Mouse (Mus musculus) CH12.LX (cell line): ENCODE data around the gene Tada2a. TPM values are rescaled to one million over a fixed set of nuclear protein-coding genes. Genes with fewer than 3 reads are reported as not detected.
A peak's percentile ranks its signal among the peaks of the same experiment; 100 is the strongest.

Source experiments
- DNase-seq: peaks from one replicate; pipeline ENCODE4 v3.0.0-alpha.2; 2013; ENCODE audit errors: extremely low read depth
- H3K27ac ChIP-seq: 2 replicates; pipeline ENCODE4 v1.5.1; 2012; ENCODE audit warnings: low read depth, mild to moderate bottlenecking, control low read depth, moderate library complexity; ENCODE audit not compliant: insufficient read depth
- H3K27me3 ChIP-seq: replicated peaks from 2 replicates; pipeline ENCODE3; 2012; ENCODE audit warnings: inconsistent platforms
- H3K36me3 ChIP-seq, 2 experiments: replicated peaks in 1 of 2; 2 replicates each; pipeline versions ENCODE3 to v1.6.1; 2012; ENCODE audit warnings: inconsistent platforms in 1 of 2, low read length in 1 of 2, mild to moderate bottlenecking in 1 of 2, mixed read lengths in 1 of 2, moderate library complexity in 1 of 2; ENCODE audit not compliant: control insufficient read depth in 1 of 2, insufficient read depth in 1 of 2
- H3K4me1 ChIP-seq, 2 experiments: 2 replicates each; pipeline ENCODE4 v1.6.1; 2012; ENCODE audit warnings: inconsistent platforms in 1 of 2, moderate library complexity in 1 of 2; ENCODE audit not compliant: insufficient read depth in 2 of 2, control insufficient read depth in 1 of 2
- H3K4me2 ChIP-seq: 2 replicates; pipeline ENCODE4 v1.6.1; 2012; ENCODE audit warnings: low read depth, mild to moderate bottlenecking, control low read depth; ENCODE audit not compliant: poor library complexity, insufficient read depth, severe bottlenecking
- H3K4me3 ChIP-seq, 3 experiments: fragments of 150-350 bp in 1 of 3; sonication (generic) in 1 of 3; replicated peaks in 1 of 3; 2 replicates each; pipeline versions ENCODE3 to v1.5.1; 2011 to 2012; ENCODE audit warnings: low read depth in 2 of 3, low read length in 2 of 3, mild to moderate bottlenecking in 2 of 3, moderate library complexity in 2 of 3, control low read depth in 1 of 3, improper control_type of control experiment in 1 of 3, inconsistent platforms in 1 of 3, mixed read lengths in 1 of 3; ENCODE audit not compliant: poor library complexity in 1 of 3
- H3K79me2 ChIP-seq: replicated peaks from 2 replicates; pipeline ENCODE4 v1.6.1; 2012; ENCODE audit warnings: mild to moderate bottlenecking, moderate library complexity; ENCODE audit not compliant: control insufficient read depth, poor library complexity, insufficient read depth, severe bottlenecking; ENCODE audit errors: extremely low read depth
- H3K9ac ChIP-seq: 2 replicates; pipeline ENCODE4 v1.6.1; 2012; ENCODE audit warnings: low read depth, mild to moderate bottlenecking, control low read depth, moderate library complexity; ENCODE audit not compliant: insufficient read depth
- H3K9me3 ChIP-seq: replicated peaks from 2 replicates; pipeline ENCODE3; 2012; ENCODE audit warnings: low read length, inconsistent platforms, mixed read lengths
- CTCF ChIP-seq, 2 experiments: IDR thresholded peaks in 1 of 2; conservative IDR thresholded peaks in 1 of 2; 2 replicates each; pipeline ENCODE4 v1.5.1; 2011 to 2012; ENCODE audit warnings: low read depth in 2 of 2, low read length in 2 of 2, improper control_type of control experiment in 1 of 2, inconsistent platforms in 1 of 2, mild to moderate bottlenecking in 1 of 2, moderate library complexity in 1 of 2
- ETS1 ChIP-seq: conservative IDR thresholded peaks from 2 replicates; pipeline ENCODE4 v1.6.1; 2012; ENCODE audit warnings: low read depth, mild to moderate bottlenecking, inconsistent platforms, low read length, improper control_type of control experiment, moderate library complexity
- JUN ChIP-seq: IDR thresholded peaks from 2 replicates; pipeline ENCODE4 v1.6.1; 2011; ENCODE audit warnings: low read depth, mild to moderate bottlenecking, low read length, improper control_type of control experiment, moderate library complexity; ENCODE audit not compliant: insufficient read depth
- JUND ChIP-seq: conservative IDR thresholded peaks from 2 replicates; pipeline ENCODE4 v1.6.1; 2011; ENCODE audit warnings: low read depth, low read length, improper control_type of control experiment
- MYC ChIP-seq: IDR thresholded peaks from 2 replicates; pipeline ENCODE4 v1.6.1; 2011; ENCODE audit warnings: low read depth, mild to moderate bottlenecking, improper control_type of control experiment, low read length
- NRF1 ChIP-seq: IDR thresholded peaks from 2 replicates; pipeline ENCODE4 v1.6.1; 2014; ENCODE audit warnings: low read depth, mild to moderate bottlenecking, inconsistent platforms, low read length, improper control_type of control experiment, moderate library complexity
- PAX5 ChIP-seq: IDR thresholded peaks from 2 replicates; pipeline ENCODE4 v1.6.1; 2012; ENCODE audit warnings: low read length, inconsistent platforms, mixed read lengths
- POLR2A ChIP-seq: IDR thresholded peaks from 2 replicates; pipeline ENCODE4 v1.6.1; 2011; ENCODE audit warnings: low read depth, mild to moderate bottlenecking, improper control_type of control experiment, low read length
- SMC3 ChIP-seq: IDR thresholded peaks from 2 replicates; pipeline ENCODE4 v1.6.1; 2011; ENCODE audit warnings: low read depth, low read length, improper control_type of control experiment
- ZC3H11A ChIP-seq: IDR thresholded peaks from 2 replicates; pipeline ENCODE4 v1.6.1; 2012; ENCODE audit warnings: low read depth, mild to moderate bottlenecking, inconsistent platforms, low read length, improper control_type of control experiment
- ZKSCAN1 ChIP-seq: IDR thresholded peaks from 2 replicates; pipeline ENCODE4 v1.6.1; 2012; ENCODE audit warnings: low read depth, inconsistent platforms, low read length, improper control_type of control experiment, borderline replicate concordance
- ZNF384 ChIP-seq: IDR thresholded peaks from 2 replicates; pipeline ENCODE4 v1.6.1; 2012; ENCODE audit warnings: low read depth, low read length, improper control_type of control experiment, inconsistent platforms
- dilution Hi-C: fragments of 300-500 bp; cut with MboI; formaldehyde crosslinking; loops from 2 replicates; pipeline ENCODE4 v1.14.3; 2020; ENCODE audit warnings: low sequenced_read_pairs; ENCODE audit not compliant: extremely low pct_unique_long_range_greater_than_20kb, extremely low pct_ligation_motif_present
- in situ Hi-C: fragments of 300-500 bp; cut with MboI; formaldehyde crosslinking; loops from 3 replicates; pipeline ENCODE4 v1.14.3; 2019; ENCODE audit warnings: low sequenced_read_pairs, low pct_ligation_motif_present, low pct_unique_long_range_greater_than_20kb, mixed read lengths
- polyA plus RNA-seq: library from polyadenylated mRNA; unstranded; fragments of >175 nt; gene quantifications from 2 replicates; pipeline ENCODE4 v1.2.1, GENCODE M21; 2012; ENCODE audit warnings: low read depth; ENCODE audit not compliant: insufficient read length
- total RNA-seq, 2 experiments: library from RNA; depleted of rRNA; stranded (reverse); fragments of 300-350 nt in 1 of 2; fragments of >200 nt in 1 of 2; gene quantifications; 2 replicates each; pipeline ENCODE4 v1.2.3; 2012 to 2014

The Tada2a gene
- total and polyA plus RNA-seq, 3 experiments, result 34.1 to 66.1 (median 37.5) TPM

GRCm38 (mm10) chr11:84127977-84128376 lies 1.4 kb downstream of the Tada2a start:
- Histone ChIP-seq H3K36me3 (peaks cover 26 to 44% of the 10 kb centered on the region in 2 experiments), H3K9me3 (no peaks in the 10 kb centered on the region), H3K27ac (no peak overlapping the region), H3K27me3 (peaks cover 7% of the 10 kb centered on the region), H3K4me2 (peak overlapping the region; percentile 72; the same call in 1 of the 2 replicates), H3K4me1 (peaks cover 0 to 34% of the 10 kb centered on the region in 2 experiments; a peak in 2 of 4 replicates), H3K9ac (no peak overlapping the region), H3K79me2 (peaks cover 22% of the 10 kb centered on the region), H3K4me3 (no peak overlapping the region)
- in situ Hi-C loops, result loop anchor here (5.0 kb wide), 1 partner anchor 36 kb away; no protein-coding TSS in a partner anchor
- dilution Hi-C loops, result no loop called here
- peak; percentile 20 for DNase-seq
- TF ChIP-seq ZC3H11A (no peak), SMC3 (no peak), MYC (peak; percentile 63), ETS1 (no peak), CTCF (conservative IDR thresholded peaks at IDR 0.05 in 1 of 2, IDR thresholded peaks at IDR 0.05 in 1 of 2; ENCODE audit: low read depth in 2 of 2, low read length in 2 of 2) (peak in 1 of 2 experiments; percentile 47; a peak in 2 of 4 replicates), ZKSCAN1 (no peak)

GRCm38 (mm10) chr11:84121051-84121956 lies 8.1 kb downstream of the Tada2a start:
- DNase-seq, result no peak
- in situ Hi-C loops (no loop called here), dilution Hi-C loops (no loop called here)
- Histone ChIP-seq H3K27me3 (no peaks in the 10 kb centered on the region), H3K9me3 (no peaks in the 10 kb centered on the region), H3K79me2 (peaks cover 6% of the 10 kb centered on the region; the same call in 1 of the 2 replicates), H3K4me3 (no peak overlapping the region), H3K4me2 (no peak overlapping the region), H3K4me1 (peaks cover 0 to 12% of the 10 kb centered on the region in 2 experiments; a peak in 2 of 4 replicates), H3K36me3 (peaks cover 63 to 95% of the 10 kb centered on the region in 2 experiments), H3K27ac (no peak overlapping the region), H3K9ac (no peak overlapping the region)
- TF ChIP-seq ZNF384 (no peak), MYC (no peak), ZC3H11A (no peak), JUN (no peak), PAX5 (no peak), ZKSCAN1 (no peak), NRF1 (no peak), POLR2A (no peak), CTCF (conservative IDR thresholded peaks at IDR 0.05 in 1 of 2, IDR thresholded peaks at IDR 0.05 in 1 of 2; ENCODE audit: low read depth in 2 of 2, low read length in 2 of 2) (no peak), JUND (no peak)
